Mouse (Mus musculus): ENCODE results near the gene Nfkbia.

Nfkbia gene

GRCm38 (mm10) chr12:55442861-55443850, 49.3 kb downstream of the Nfkbia start:
- DNase-seq (ENCODE audit: low spot score in 2 of 2): peak; percentile 35 to 70

GRCm38 (mm10) chr12:55442245-55442644, 50.2 kb downstream of the Nfkbia start:
- DNase-seq (ENCODE audit: low spot score in 2 of 2): no peak

- DNase-seq (ENCODE audit: low spot score in 2 of 2): no peak
Observed at GRCm38 (mm10) chr12:55440416-55440815, 52.0 kb downstream of the Nfkbia start.

Data from urinary bladder, adult 18-20 months (tissue).